Mouse (Mus musculus) MEL (cell line): ENCODE measurements around the gene Dyrk1b. TPM values are rescaled to one million over a fixed set of nuclear protein-coding genes. Genes with fewer than 3 reads are reported as not detected.

Experiments used
- DNase-seq: peaks from one replicate; pipeline ENCODE4 v3.0.0; 2011; ENCODE audit warnings: low read depth, low spot score
- H3K27ac ChIP-seq: 2 replicates; pipeline ENCODE4 v1.5.1; 2012; ENCODE audit warnings: low read depth, mild to moderate bottlenecking, control low read depth, low read length, moderate library complexity; ENCODE audit not compliant: control insufficient read depth
- H3K27me3 ChIP-seq, 2 experiments: fragments of 150-350 bp in 1 of 2; sonication (generic) in 1 of 2; 2 replicates each; pipeline ENCODE4 v1.6.1; 2012; ENCODE audit warnings: low read length in 2 of 2, mild to moderate bottlenecking in 2 of 2, improper control_type of control experiment in 1 of 2, moderate library complexity in 1 of 2; ENCODE audit not compliant: insufficient read depth in 2 of 2, control insufficient read depth in 1 of 2
- H3K36me3 ChIP-seq, 2 experiments: 2 replicates each; pipeline ENCODE4 v1.6.1; 2012 to 2014; ENCODE audit warnings: low read length in 2 of 2, improper control_type of control experiment in 1 of 2, inconsistent platforms in 1 of 2, mild to moderate bottlenecking in 1 of 2; ENCODE audit not compliant: insufficient read depth in 2 of 2, control insufficient read depth in 1 of 2
- H3K4me1 ChIP-seq, 2 experiments: fragments of 150-350 bp in 1 of 2; sonication (generic) in 1 of 2; 2 replicates each; pipeline ENCODE4 v1.6.1; 2012; ENCODE audit warnings: low read length in 2 of 2, improper control_type of control experiment in 1 of 2, mild to moderate bottlenecking in 1 of 2; ENCODE audit not compliant: insufficient read depth in 2 of 2, control insufficient read depth in 1 of 2
- H3K4me3 ChIP-seq, 2 experiments: fragments of 150-350 bp in 1 of 2; sonication (generic) in 1 of 2; 2 replicates each; pipeline ENCODE4 v1.5.1; 2012; ENCODE audit warnings: low read depth in 2 of 2, low read length in 2 of 2, mild to moderate bottlenecking in 2 of 2, moderate library complexity in 2 of 2, control low read depth in 1 of 2, improper control_type of control experiment in 1 of 2; ENCODE audit not compliant: control insufficient read depth in 1 of 2, insufficient read depth in 1 of 2
- H3K79me2 ChIP-seq: 2 replicates; pipeline ENCODE4 v1.6.1; 2012; ENCODE audit warnings: mild to moderate bottlenecking, low read length, moderate library complexity; ENCODE audit not compliant: control insufficient read depth, poor library complexity, insufficient read depth
- H3K9ac ChIP-seq: 2 replicates; pipeline ENCODE4 v1.6.1; 2012; ENCODE audit warnings: low read depth, mild to moderate bottlenecking, control low read depth, low read length, moderate library complexity; ENCODE audit not compliant: control insufficient read depth, poor library complexity, severe bottlenecking
- H3K9me3 ChIP-seq: fragments of 150-350 bp; sonication (generic); replicated peaks from 2 replicates; pipeline ENCODE4 v1.6.1; 2012; ENCODE audit warnings: mild to moderate bottlenecking, low read length, improper control_type of control experiment, moderate library complexity; ENCODE audit not compliant: insufficient read depth
- CHD1 ChIP-seq: IDR thresholded peaks from 2 replicates; pipeline ENCODE4 v1.6.1; 2012; ENCODE audit warnings: low read depth, mild to moderate bottlenecking, inconsistent platforms, low read length, improper control_type of control experiment
- ELF1 ChIP-seq: IDR thresholded peaks from 2 replicates; pipeline ENCODE4 v1.6.1; 2014; ENCODE audit warnings: low read depth, mild to moderate bottlenecking, inconsistent platforms, low read length, improper control_type of control experiment, moderate library complexity
- GATA1 ChIP-seq: IDR thresholded peaks from 2 replicates; pipeline ENCODE4 v1.6.1; 2011; ENCODE audit warnings: low read depth, low read length, improper control_type of control experiment
- JUND ChIP-seq: IDR thresholded peaks from 2 replicates; pipeline ENCODE4 v1.6.1; 2011; ENCODE audit warnings: low read depth, mild to moderate bottlenecking, improper control_type of control experiment, low read length
- KAT2A ChIP-seq: conservative IDR thresholded peaks from 2 replicates; pipeline ENCODE4 v1.6.1; 2012; ENCODE audit warnings: low read depth, low read length, improper control_type of control experiment, inconsistent platforms
- MAFK ChIP-seq: IDR thresholded peaks from 2 replicates; pipeline ENCODE4 v1.6.1; 2011; ENCODE audit warnings: low read depth, mild to moderate bottlenecking, low read length, improper control_type of control experiment, borderline replicate concordance
- MAZ ChIP-seq: IDR thresholded peaks from 2 replicates; pipeline ENCODE4 v1.6.1; 2012; ENCODE audit warnings: low read depth, mild to moderate bottlenecking, inconsistent platforms, low read length, improper control_type of control experiment
- MEF2A ChIP-seq: IDR thresholded peaks from 2 replicates; pipeline ENCODE4 v1.6.1; 2014; ENCODE audit warnings: low read depth, mild to moderate bottlenecking, inconsistent platforms, low read length, improper control_type of control experiment; ENCODE audit not compliant: poor library complexity, insufficient replicate concordance, severe bottlenecking; ENCODE audit errors: extremely low read depth
- NELFE ChIP-seq: IDR thresholded peaks from 2 replicates; pipeline ENCODE4 v1.6.1; 2011; ENCODE audit warnings: low read depth, low read length, improper control_type of control experiment
- NRF1 ChIP-seq: IDR thresholded peaks from 2 replicates; pipeline ENCODE4 v1.6.1; 2014; ENCODE audit warnings: low read depth, mild to moderate bottlenecking, inconsistent platforms, low read length, improper control_type of control experiment, moderate library complexity; ENCODE audit not compliant: poor library complexity, insufficient read depth, severe bottlenecking
- POLR2A ChIP-seq, 2 experiments: IDR thresholded peaks; 2 replicates each; pipeline ENCODE4 v1.6.1; 2011 to 2012; ENCODE audit warnings: low read length in 2 of 2, mild to moderate bottlenecking in 2 of 2, control low read depth in 1 of 2, improper control_type of control experiment in 1 of 2, low read depth in 1 of 2, moderate library complexity in 1 of 2; ENCODE audit not compliant: control insufficient read depth in 1 of 2, insufficient read depth in 1 of 2, poor library complexity in 1 of 2
- RCOR1 ChIP-seq: IDR thresholded peaks from 2 replicates; pipeline ENCODE4 v1.6.1; 2012; ENCODE audit warnings: low read depth, mild to moderate bottlenecking, inconsistent platforms, low read length, improper control_type of control experiment
- SIN3A ChIP-seq: IDR thresholded peaks from 2 replicates; pipeline ENCODE4 v1.6.1; 2012; ENCODE audit warnings: low read length, improper control_type of control experiment, inconsistent platforms
- TAL1 ChIP-seq: IDR thresholded peaks from 2 replicates; pipeline ENCODE4 v1.6.1; 2012; ENCODE audit warnings: mild to moderate bottlenecking, inconsistent platforms, low read length, moderate library complexity, mixed read lengths
- polyA plus RNA-seq, 2 experiments: library from polyadenylated mRNA; stranded (reverse) in 1 of 2; unstranded in 1 of 2; fragments of >175 nt in 1 of 2; fragments of >200 nt in 1 of 2; gene quantifications; 2 replicates each; pipeline versions ENCODE4 v1.2.1 to v1.2.4; 2012; ENCODE audit warnings: low replicate concordance in 2 of 2, low read depth in 1 of 2; ENCODE audit not compliant: insufficient read length in 2 of 2, insufficient read depth in 1 of 2, missing spikeins in 1 of 2
- total RNA-seq: library from RNA; depleted of rRNA; stranded (reverse); fragments of 300-350 nt; gene quantifications from 2 replicates; pipeline ENCODE4 v1.2.3, GENCODE M21; 2012

Gene Dyrk1b
- total and polyA plus RNA-seq, 3 experiments: 0.85 to 0.89 TPM; not detected in 1

GRCm38 (mm10) chr7:28195414-28196098, 16.3 kb downstream of the Dyrk1b start:
- Histone ChIP-seq H3K9me3 (no peaks in the 10 kb centered on the region), H3K79me2 (no peaks in the 10 kb centered on the region), H3K27me3 (no peaks in the 10 kb centered on the region), H3K4me1 (no peaks in the 10 kb centered on the region), H3K4me3 (no peak overlapping the region), H3K27ac (no peak overlapping the region), H3K9ac (no peak overlapping the region), H3K36me3 (peaks cover 0 to 2% of the 10 kb centered on the region in 2 experiments; a peak in 1 of 4 replicates)
- DNase-seq: no peak
- TF ChIP-seq MAZ: no peak
- TF ChIP-seq, all 39 proteins: peak for 0

DNA sequence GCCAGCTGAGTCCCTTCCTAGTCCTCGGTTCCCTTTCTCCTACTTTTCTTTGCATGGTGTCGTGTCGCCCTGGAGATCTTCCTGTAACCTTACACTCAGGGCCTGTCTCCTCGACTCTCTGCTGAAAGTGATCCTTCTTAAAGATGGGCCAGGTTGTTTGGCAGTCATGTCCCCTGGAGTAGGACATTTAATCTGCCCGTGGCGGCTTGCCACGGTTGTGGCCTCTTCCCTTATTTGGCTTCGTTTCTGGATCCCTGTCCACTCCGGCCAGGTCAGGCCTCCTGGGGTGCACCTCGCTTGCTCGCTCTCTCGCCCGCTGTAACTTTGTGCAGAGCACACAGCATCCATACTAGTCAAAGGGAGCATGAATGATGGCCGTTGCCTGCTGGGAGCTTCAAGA, 17.3 kb downstream of the Dyrk1b start:
- no peak for TF ChIP-seq KAT2A
- no peak for TF ChIP-seq SIN3A
- TF ChIP-seq RCOR1: no peak
- no peak for TF ChIP-seq CHD1
- no peak for TF ChIP-seq JUND
- TF ChIP-seq NRF1: no peak
- no peak for TF ChIP-seq MAZ
- TF ChIP-seq GATA1: no peak
- TF ChIP-seq, all 39 proteins: peak for 0
- H3K36me3 ChIP-seq: no peaks in the 10 kb centered on the region; a peak in 1 of 4 replicates

GRCm38 (mm10) chr7:28199054-28199453, 19.8 kb downstream of the Dyrk1b start:
- no peak overlapping the region for H3K4me3 ChIP-seq
- H3K4me1 ChIP-seq: no peaks in the 10 kb centered on the region
- H3K36me3 ChIP-seq: no peaks in the 10 kb centered on the region; a peak in 1 of 4 replicates
- TF ChIP-seq MEF2A (no peak), NELFE (no peak), ELF1 (no peak), POLR2A (IDR thresholded peaks at IDR 0.05; ENCODE audit: control insufficient read depth in 1 of 2, insufficient read depth in 1 of 2, low read depth in 1 of 2, low read length in 2 of 2, poor library complexity in 1 of 2) (no peak), TAL1 (no peak), MAFK (no peak)
- DNase-seq: no peak
- H3K27ac ChIP-seq: no peak overlapping the region
- H3K27me3 ChIP-seq: no peaks in the 10 kb centered on the region
- no peak overlapping the region for H3K9ac ChIP-seq
- H3K9me3 ChIP-seq: no peaks in the 10 kb centered on the region
- no peaks in the 10 kb centered on the region for H3K79me2 ChIP-seq

More for the DNA sequence above, 17.3 kb downstream of the Dyrk1b start:
- Histone ChIP-seq H3K27ac (no peak overlapping the region), H3K4me3 (no peak overlapping the region), H3K79me2 (no peaks in the 10 kb centered on the region), H3K27me3 (no peaks in the 10 kb centered on the region), H3K9ac (no peak overlapping the region), H3K4me1 (no peaks in the 10 kb centered on the region), H3K9me3 (no peaks in the 10 kb centered on the region)
- no peak for DNase-seq
